Mouse (Mus musculus) heart, embryonic 11.5 days (tissue): Measurements from ENCODE around the gene Idnk. TPM values are rescaled to one million over a fixed set of nuclear protein-coding genes. Genes with fewer than 3 reads are reported as not detected.

ENCODE experiments used
- ATAC-seq: fragments of 200-750 bp; cut with Nextera tagmentation; replicated peaks from 2 replicates; pipeline ENCODE4 v1.8.0; 2017; ENCODE audit warnings: moderate library complexity; ENCODE audit not compliant: insufficient number of reproducible peaks, low FRiP score, low TSS enrichment
- H3K27ac ChIP-seq: fragments of 300-500 bp; sonication (generic); 2 replicates; pipeline ENCODE4 v1.5.1; 2014; ENCODE audit warnings: mild to moderate bottlenecking, low read depth, low read length
- H3K27me3 ChIP-seq: fragments of 300-500 bp; sonication (generic); 2 replicates; pipeline ENCODE4 v1.6.1; 2014; ENCODE audit warnings: mild to moderate bottlenecking, low read length, mixed read lengths; ENCODE audit not compliant: control insufficient read depth, insufficient read depth
- H3K36me3 ChIP-seq: fragments of 300-500 bp; sonication (generic); 2 replicates; pipeline ENCODE4 v1.6.1; 2014; ENCODE audit warnings: mild to moderate bottlenecking, low read length, moderate library complexity, mixed read lengths; ENCODE audit not compliant: control insufficient read depth, insufficient read depth
- H3K4me1 ChIP-seq: fragments of 300-500 bp; sonication (generic); 2 replicates; pipeline ENCODE4 v1.6.1; 2014; ENCODE audit warnings: low read length; ENCODE audit not compliant: control insufficient read depth, insufficient read depth
- H3K4me2 ChIP-seq: fragments of 300-500 bp; sonication (generic); 2 replicates; pipeline ENCODE4 v1.6.1; 2014; ENCODE audit warnings: mild to moderate bottlenecking, moderate library complexity
- H3K4me3 ChIP-seq: fragments of 300-500 bp; sonication (generic); 2 replicates; pipeline ENCODE4 v1.5.1; 2014; ENCODE audit warnings: low read depth, low read length
- H3K9ac ChIP-seq: fragments of 300-500 bp; sonication (generic); 2 replicates; pipeline ENCODE4 v1.6.1; 2014; ENCODE audit warnings: mild to moderate bottlenecking, low read depth, low read length, moderate library complexity
- H3K9me3 ChIP-seq: fragments of 300-500 bp; sonication (generic); replicated peaks from 2 replicates; pipeline ENCODE4 v1.6.1; 2016; ENCODE audit warnings: low read length; ENCODE audit not compliant: control insufficient read depth
- WGBS: fragments of 180-500 bp; shearing (Covaris S2); extraction: QIAGEN DNeasy Blood & Tissue Kit; methylation state at CpG from one replicate; pipeline ENCODE4 v1.1.7; 2014; ENCODE audit not compliant: insufficient replicate concordance; 5-methylcytosine and 5-hydroxymethylcytosine counted together
- polyA plus RNA-seq: library from polyadenylated mRNA; unstranded; fragments of >200 nt; fragmentation: Nextera tagmentation; extraction: Ambion mirVana; gene quantifications from 2 replicates; pipeline ENCODE4 v1.2.1, GENCODE M21; 2014

Gene Idnk
- polyA plus RNA-seq, 1 experiment from 2014 or later, result 30.7 TPM

GRCm38 (mm10) chr13:58177511-58178208 lies 20.2 kb downstream of the Idnk start:
- Histone ChIP-seq H3K9me3 (no peaks in the 10 kb centered on the region), H3K36me3 (peaks cover 22% of the 10 kb centered on the region), H3K4me2 (no peak overlapping the region), H3K27me3 (no peaks in the 10 kb centered on the region), H3K27ac (no peak overlapping the region), H3K4me3 (no peak overlapping the region), H3K4me1 (no peaks in the 10 kb centered on the region), H3K9ac (no peak overlapping the region)
- no peak for ATAC-seq
- 88% methylated on average over 9 of the region's 9 CpGs for WGBS

- Histone ChIP-seq H3K27ac (no peak overlapping the region), H3K4me1 (no peaks in the 10 kb centered on the region), H3K4me2 (no peak overlapping the region), H3K4me3 (no peak overlapping the region), H3K9ac (no peak overlapping the region), H3K36me3 (peaks cover 14% of the 10 kb centered on the region), H3K9me3 (no peaks in the 10 kb centered on the region), H3K27me3 (no peaks in the 10 kb centered on the region)
- no peak for ATAC-seq
- 87% methylated on average over 14 of the region's 14 CpGs for WGBS
Observed at GRCm38 (mm10) chr13:58181607-58182551, 24.4 kb downstream of the Idnk start.

GRCm38 (mm10) chr13:58184111-58184510 lies 26.7 kb downstream of the Idnk start:
- no peak overlapping the region for H3K4me3 ChIP-seq
- H3K4me1 ChIP-seq, result no peaks in the 10 kb centered on the region
- H3K27me3 ChIP-seq, result no peaks in the 10 kb centered on the region
- no peak overlapping the region for H3K4me2 ChIP-seq
- peaks cover 9% of the 10 kb centered on the region for H3K36me3 ChIP-seq
- no peak overlapping the region for H3K27ac ChIP-seq
- WGBS, result 86% methylated on average over 3 of the region's 3 CpGs
- no peak for ATAC-seq
- no peak overlapping the region for H3K9ac ChIP-seq
- no peaks in the 10 kb centered on the region for H3K9me3 ChIP-seq

- 81% methylated on average over 8 of the region's 8 CpGs for WGBS
- no peak overlapping the region for H3K27ac ChIP-seq
- ATAC-seq, result no peak
- peaks cover 11% of the 10 kb centered on the region for H3K36me3 ChIP-seq
- no peaks in the 10 kb centered on the region for H3K9me3 ChIP-seq
- H3K4me2 ChIP-seq, result no peak overlapping the region
- H3K4me1 ChIP-seq, result no peaks in the 10 kb centered on the region
- H3K9ac ChIP-seq, result no peak overlapping the region
- no peak overlapping the region for H3K4me3 ChIP-seq
- H3K27me3 ChIP-seq, result no peaks in the 10 kb centered on the region
Observed at GRCm38 (mm10) chr13:58186281-58186680, 28.8 kb downstream of the Idnk start.

- Histone ChIP-seq H3K9me3 (no peaks in the 10 kb centered on the region), H3K4me3 (no peak overlapping the region), H3K27me3 (no peaks in the 10 kb centered on the region), H3K9ac (no peak overlapping the region), H3K27ac (no peak overlapping the region), H3K36me3 (peaks cover 15% of the 10 kb centered on the region), H3K4me1 (no peaks in the 10 kb centered on the region), H3K4me2 (no peak overlapping the region)
- ATAC-seq, result no peak
- WGBS, result 87% methylated on average over 3 of the region's 3 CpGs
Observed at GRCm38 (mm10) chr13:58187751-58188150, 30.3 kb downstream of the Idnk start.

GRCm38 (mm10) chr13:58188412-58188811 lies 31.0 kb downstream of the Idnk start:
- H3K36me3 ChIP-seq, result peaks cover 15% of the 10 kb centered on the region
- no peak for ATAC-seq
- 61% methylated on average over 4 of the region's 4 CpGs for WGBS

GRCm38 (mm10) chr13:58189473-58189872 lies 32.0 kb downstream of the Idnk start:
- no peak for ATAC-seq
- H3K9ac ChIP-seq, result no peak overlapping the region
- no peak overlapping the region for H3K27ac ChIP-seq
- H3K4me1 ChIP-seq, result no peaks in the 10 kb centered on the region
- peaks cover 15% of the 10 kb centered on the region for H3K36me3 ChIP-seq
- no peak overlapping the region for H3K4me3 ChIP-seq
- no peak overlapping the region for H3K4me2 ChIP-seq
- H3K9me3 ChIP-seq, result no peaks in the 10 kb centered on the region
- no peaks in the 10 kb centered on the region for H3K27me3 ChIP-seq
- WGBS, result 79% methylated on average over 5 of the region's 5 CpGs

More at GRCm38 (mm10) chr13:58188412-58188811, 31.0 kb downstream of the Idnk start:
- no peaks in the 10 kb centered on the region for H3K4me1 ChIP-seq
- no peak overlapping the region for H3K4me3 ChIP-seq
- H3K27ac ChIP-seq, result no peak overlapping the region
- no peak overlapping the region for H3K4me2 ChIP-seq
- no peak overlapping the region for H3K9ac ChIP-seq
- H3K9me3 ChIP-seq, result no peaks in the 10 kb centered on the region
- H3K27me3 ChIP-seq, result no peaks in the 10 kb centered on the region

GRCm38 (mm10) chr13:58191516-58191915 lies 34.1 kb downstream of the Idnk start:
- no peak overlapping the region for H3K4me2 ChIP-seq
- H3K9me3 ChIP-seq, result no peaks in the 10 kb centered on the region
- no peaks in the 10 kb centered on the region for H3K4me1 ChIP-seq
- no peak overlapping the region for H3K9ac ChIP-seq
- H3K27me3 ChIP-seq, result no peaks in the 10 kb centered on the region
- no peak overlapping the region for H3K4me3 ChIP-seq
- no peak overlapping the region for H3K27ac ChIP-seq
- ATAC-seq, result no peak
- H3K36me3 ChIP-seq, result peaks cover 15% of the 10 kb centered on the region
- 96% methylated on average over 14 of the region's 14 CpGs for WGBS
